Mouse (Mus musculus) stomach, embryonic 16.5 days (tissue): ENCODE data around the gene Dock8. TPM values are rescaled to one million over a fixed set of nuclear protein-coding genes. Genes with fewer than 3 reads are reported as not detected.

ENCODE experiments used
- ATAC-seq: fragments of 200-750 bp; cut with Nextera tagmentation; 2 replicates; pipeline ENCODE4 v1.8.0; 2017; ENCODE audit warnings: moderate number of reproducible peaks, moderate TSS enrichment; ENCODE audit not compliant: insufficient read depth, low FRiP score
- H3K27ac ChIP-seq: fragments of 300-500 bp; sonication (generic); 2 replicates; pipeline ENCODE4 v1.5.1; 2014; ENCODE audit warnings: low read length
- H3K27me3 ChIP-seq: fragments of 300-500 bp; sonication (generic); 2 replicates; pipeline ENCODE4 v1.6.1; 2014; ENCODE audit warnings: low read length, control low read depth, mixed read lengths; ENCODE audit not compliant: control insufficient read depth, insufficient read depth
- H3K36me3 ChIP-seq: fragments of 300-500 bp; sonication (generic); 2 replicates; pipeline ENCODE4 v1.6.1; 2014; ENCODE audit warnings: low read length; ENCODE audit not compliant: control insufficient read depth, insufficient read depth
- H3K4me1 ChIP-seq: fragments of 300-500 bp; sonication (generic); 2 replicates; pipeline ENCODE4 v1.6.1; 2014; ENCODE audit warnings: low read length, control low read depth, mixed read lengths; ENCODE audit not compliant: control insufficient read depth, insufficient read depth
- H3K4me2 ChIP-seq: fragments of 300-500 bp; sonication (generic); 2 replicates; pipeline ENCODE4 v1.6.1; 2014; ENCODE audit warnings: low read depth, low read length, mixed read lengths
- H3K4me3 ChIP-seq: fragments of 300-500 bp; sonication (generic); replicated peaks from 2 replicates; pipeline ENCODE4 v1.5.1; 2014; ENCODE audit warnings: mild to moderate bottlenecking, low read length
- H3K9ac ChIP-seq: fragments of 300-500 bp; sonication (generic); 2 replicates; pipeline ENCODE4 v1.6.1; 2014; ENCODE audit warnings: low read length
- H3K9me3 ChIP-seq: fragments of 300-500 bp; sonication (generic); replicated peaks from 2 replicates; pipeline ENCODE4 v1.6.1; 2016; ENCODE audit warnings: low read length, control low read depth; ENCODE audit not compliant: control insufficient read depth
- WGBS: fragments of 180-500 bp; shearing (Covaris S2); extraction: QIAGEN DNeasy Blood & Tissue Kit; methylation state at CpG from one replicate; pipeline ENCODE4 v1.1.7; 2014; 5-methylcytosine and 5-hydroxymethylcytosine counted together
- polyA plus RNA-seq: library from polyadenylated mRNA; unstranded; fragments of >200 nt; fragmentation: Nextera tagmentation; extraction: Ambion mirVana; gene quantifications from 2 replicates; pipeline ENCODE4 v1.2.1, GENCODE M21; 2015

Gene Dock8
- 6.7 and 9.0 TPM in 2 replicates for polyA plus RNA-seq

DNA sequence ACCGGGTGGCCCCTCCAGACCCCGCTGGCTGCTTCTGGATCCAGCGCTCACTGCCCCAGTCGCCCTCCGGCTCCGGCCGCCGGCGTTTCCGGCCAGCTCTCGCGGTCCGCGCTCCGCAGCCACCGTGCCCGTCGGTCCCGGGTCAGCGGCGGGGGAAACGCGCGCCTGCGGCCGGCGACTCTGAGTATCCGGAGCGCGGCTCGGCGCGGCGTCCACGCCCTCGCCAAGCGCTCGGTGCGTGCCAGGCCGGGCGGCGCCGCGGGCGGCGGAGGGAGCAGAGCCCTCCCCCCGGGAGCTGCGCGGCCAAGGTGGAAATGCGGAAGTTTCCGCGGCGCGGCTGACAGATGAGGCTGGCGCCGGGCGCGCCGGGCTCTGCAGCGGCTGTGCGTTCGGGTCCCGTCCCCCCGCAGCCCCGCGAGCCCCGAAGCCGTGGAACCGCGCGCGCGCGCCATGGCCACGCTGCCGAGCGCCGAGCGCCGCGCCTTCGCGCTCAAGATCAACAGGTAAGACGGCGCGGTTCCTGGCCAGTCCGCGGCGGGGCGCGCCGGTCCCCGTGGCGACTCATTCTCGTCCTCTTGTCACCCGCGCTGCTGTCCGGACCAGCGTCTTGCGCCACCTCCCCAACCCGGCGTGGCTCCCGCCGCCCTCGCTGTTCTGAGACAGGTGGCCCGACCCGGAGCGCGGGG, at the start of gene Dock8:
TSS of gene Dock8 (plus strand) at position 334 of the 686 bp plus-strand sequence.
- Histone ChIP-seq H3K4me2 (peak within 1 kb of the TSS; percentile 70), H3K36me3 (no peaks in the 10 kb centered on the region), H3K4me1 (peaks cover 7% of the 10 kb centered on the region; the same call in 1 of the 2 replicates), H3K9ac (peak within 1 kb of the TSS; percentile 76), H3K27ac (peak within 1 kb of the TSS; percentile 63), H3K27me3 (no peaks in the 10 kb centered on the region; the same call in 1 of the 2 replicates), H3K9me3 (no peaks in the 10 kb centered on the region), H3K4me3 (peak within 1 kb of the TSS; percentile 63)
- under 1% methylated on average over 106 of the region's 109 CpGs for WGBS
- peak; percentile 90 for ATAC-seq

DNA sequence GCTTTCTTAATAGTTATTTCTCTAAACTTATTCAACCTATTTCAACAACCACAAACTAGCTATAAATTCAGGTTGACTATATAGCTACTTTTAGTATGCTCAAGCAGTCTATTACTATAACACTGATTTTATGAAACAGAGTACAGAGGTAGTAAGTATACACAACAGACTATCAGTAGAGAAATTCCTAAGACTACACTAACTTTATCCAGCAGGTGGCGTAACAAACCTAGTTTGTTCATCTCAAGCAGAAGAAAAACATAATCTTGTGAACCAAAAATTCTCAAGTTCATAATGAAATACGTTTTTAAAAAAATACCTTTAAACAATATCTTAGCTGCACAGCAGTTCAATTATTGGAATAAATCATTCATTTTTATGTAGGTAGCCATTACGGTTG, 40.8 kb upstream of the Dock8 start:
- no peak for ATAC-seq
- Histone ChIP-seq H3K27me3 (no peaks in the 10 kb centered on the region), H3K9me3 (no peaks in the 10 kb centered on the region), H3K4me1 (peaks cover 11% of the 10 kb centered on the region), H3K4me2 (no peak overlapping the region), H3K4me3 (no peak overlapping the region), H3K27ac (no peak overlapping the region), H3K9ac (no peak overlapping the region), H3K36me3 (peaks cover 6% of the 10 kb centered on the region; the same call in 1 of the 2 replicates)
- 37% methylated on average over 3 of the region's 3 CpGs for WGBS

DNA sequence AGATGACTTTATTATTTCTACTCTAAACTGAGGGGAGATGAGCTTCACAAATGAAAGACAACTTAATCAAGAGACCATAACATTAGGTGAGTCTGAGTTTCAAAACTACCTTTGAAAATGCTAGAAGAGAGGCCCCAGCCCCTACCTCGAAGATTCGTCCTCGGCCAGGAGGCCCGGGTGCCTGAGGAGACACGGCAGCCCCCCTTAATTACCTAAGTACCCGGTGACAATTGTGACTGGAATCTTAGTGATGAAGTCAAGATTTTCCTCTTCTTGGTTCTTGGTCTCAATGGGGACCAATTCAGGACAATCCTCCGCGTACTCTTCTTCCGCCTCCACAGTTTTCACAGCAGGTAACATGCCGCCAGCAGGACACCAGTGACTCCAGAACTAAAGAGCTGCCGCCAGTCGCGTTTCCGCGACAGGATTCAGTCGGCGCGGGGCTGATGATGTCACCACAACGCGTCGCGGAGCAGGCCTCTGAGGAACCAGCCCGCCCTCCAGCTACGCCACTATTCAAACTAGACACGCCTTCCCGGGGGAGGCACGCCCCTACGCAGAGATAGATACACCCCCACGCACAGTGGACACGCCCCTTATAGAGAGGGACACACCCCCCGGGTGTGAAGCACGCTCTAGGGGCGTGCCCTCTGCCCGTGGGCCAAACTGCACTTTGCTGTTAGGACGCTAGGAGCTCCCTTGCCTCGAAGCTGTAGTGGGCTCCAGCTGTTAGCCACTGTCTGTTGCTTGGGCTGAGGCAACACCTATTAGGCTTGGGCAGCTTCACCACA, 38.0 kb upstream of the Dock8 start, which contains the start of gene Cbwd1:
TSS of gene Cbwd1 (minus strand) at position 439 of the 791 bp plus-strand sequence.
- peak within 1 kb of the TSS; percentile 21; the same call in 1 of the 2 replicates for H3K27ac ChIP-seq
- WGBS, result under 1% methylated on average over 36 of the region's 36 CpGs
- peaks cover 11% of the 10 kb centered on the region for H3K4me1 ChIP-seq
- no peaks in the 10 kb centered on the region for H3K9me3 ChIP-seq
- H3K4me2 ChIP-seq, result peak within 1 kb of the TSS; percentile 73
- H3K4me3 ChIP-seq, result peak within 1 kb of the TSS; percentile 81
- peak within 1 kb of the TSS; percentile 80 for H3K9ac ChIP-seq
- H3K36me3 ChIP-seq, result peaks cover 2% of the 10 kb centered on the region; the same call in 1 of the 2 replicates
- peak; percentile 100 for ATAC-seq
- H3K27me3 ChIP-seq, result no peaks in the 10 kb centered on the region

DNA sequence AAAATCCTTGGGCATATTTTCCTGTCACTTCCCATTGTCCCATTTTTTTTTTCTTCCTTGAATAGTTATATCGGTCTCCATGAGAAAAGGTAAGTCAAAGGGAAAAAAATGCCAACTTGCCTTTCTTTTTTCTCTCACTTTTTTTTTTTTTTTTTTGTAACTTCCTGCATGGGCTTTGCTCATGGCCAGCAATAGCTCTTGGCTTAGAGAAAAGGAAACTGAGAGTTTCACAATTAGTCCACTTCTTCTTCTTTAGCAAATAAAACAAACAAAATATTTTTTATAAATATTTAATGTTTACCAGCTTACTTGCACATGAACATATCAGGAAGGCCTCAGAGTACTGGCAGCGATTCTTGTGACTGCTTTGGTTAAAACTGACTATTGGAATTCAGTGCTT, 33.1 kb upstream of the Dock8 start:
- WGBS, result 78% methylated on average over 2 of the region's 2 CpGs

DNA sequence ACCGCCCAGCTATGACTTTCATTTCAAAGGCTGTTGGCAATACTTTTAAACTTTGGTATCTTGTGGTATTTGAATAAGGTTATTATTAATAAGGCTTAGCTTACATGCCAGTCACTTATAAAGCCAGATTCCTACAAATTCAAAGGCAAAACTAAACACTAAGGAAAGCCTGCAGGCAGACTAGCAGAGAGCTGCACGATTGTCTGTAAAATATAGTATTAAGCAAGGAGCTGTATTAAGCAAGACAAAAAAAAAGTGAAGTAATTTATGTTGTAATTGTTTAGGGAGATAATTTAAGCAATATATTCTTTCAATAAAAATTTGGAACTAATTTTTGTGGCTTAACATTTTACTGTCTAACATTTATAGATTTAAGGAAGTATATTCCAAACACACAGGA, 32.4 kb upstream of the Dock8 start:
- Histone ChIP-seq H3K4me3 (no peak overlapping the region), H3K36me3 (no peaks in the 10 kb centered on the region), H3K4me1 (no peaks in the 10 kb centered on the region), H3K4me2 (no peak overlapping the region), H3K9ac (no peak overlapping the region), H3K27me3 (no peaks in the 10 kb centered on the region), H3K27ac (no peak overlapping the region), H3K9me3 (no peaks in the 10 kb centered on the region)
- WGBS, result 63% methylated on average over 2 of the region's 2 CpGs
- ATAC-seq, result no peak

More for the DNA sequence above, 33.1 kb upstream of the Dock8 start:
- H3K27ac ChIP-seq, result no peak overlapping the region
- H3K9ac ChIP-seq, result no peak overlapping the region
- H3K4me3 ChIP-seq, result no peak overlapping the region
- no peaks in the 10 kb centered on the region for H3K36me3 ChIP-seq
- no peaks in the 10 kb centered on the region for H3K9me3 ChIP-seq
- H3K27me3 ChIP-seq, result no peaks in the 10 kb centered on the region
- H3K4me1 ChIP-seq, result no peaks in the 10 kb centered on the region
- ATAC-seq, result no peak
- H3K4me2 ChIP-seq, result no peak overlapping the region

DNA sequence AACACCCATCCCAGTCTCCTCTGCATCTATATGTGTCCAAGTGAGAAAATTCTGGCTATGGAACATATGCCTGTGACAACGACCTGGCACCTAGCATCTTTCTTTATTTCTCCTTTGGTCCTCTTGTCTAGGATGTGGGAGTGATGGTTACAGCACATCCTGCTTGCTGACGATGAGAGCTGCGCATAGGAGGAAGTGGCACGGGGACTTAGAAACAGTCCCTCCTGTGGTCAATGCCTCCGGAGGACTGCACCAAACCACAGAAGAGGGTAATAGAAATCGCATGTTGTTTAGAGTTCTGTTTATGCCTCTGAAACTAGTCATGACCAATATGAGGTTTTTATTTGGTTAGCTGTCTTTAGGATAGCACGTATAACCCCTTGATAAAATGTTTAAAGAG, 28.0 kb upstream of the Dock8 start:
- 78% methylated on average over 7 of the region's 7 CpGs for WGBS
- no peaks in the 10 kb centered on the region for H3K36me3 ChIP-seq
- ATAC-seq, result no peak

DNA sequence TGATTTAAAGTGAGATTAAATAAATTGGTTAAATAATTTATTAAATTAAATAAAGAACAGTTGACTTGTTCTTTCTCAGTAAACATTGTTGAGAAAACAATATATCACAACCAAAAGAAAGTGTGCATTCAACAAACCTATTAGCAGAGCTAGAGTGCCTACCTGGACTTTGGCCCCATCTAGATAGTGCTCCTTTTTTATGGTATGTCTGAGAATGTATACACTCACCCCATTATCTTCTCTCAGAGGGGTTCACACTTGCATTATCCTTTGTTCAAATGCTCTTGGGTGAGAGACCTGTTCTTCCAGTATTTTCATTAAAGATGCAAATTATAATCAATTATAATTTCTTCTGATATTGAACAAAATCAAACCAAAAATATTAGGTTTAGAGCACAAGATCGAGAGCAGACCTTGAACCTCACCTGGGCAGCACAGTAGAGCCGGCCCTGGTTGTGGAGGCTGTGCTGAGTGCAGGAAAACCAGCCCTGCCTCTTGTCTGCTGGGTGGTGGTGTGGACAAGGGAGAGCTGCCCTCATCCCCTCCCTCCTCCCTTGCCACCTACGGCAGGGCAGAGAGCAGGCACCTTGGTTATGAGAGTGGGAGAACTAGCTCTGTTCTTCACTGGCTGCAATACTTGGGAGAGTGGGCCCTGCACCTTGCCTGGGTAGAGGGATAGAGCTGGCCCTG, 26.5 kb upstream of the Dock8 start:
- WGBS, result 75% methylated on average over 3 of the region's 3 CpGs

More for the DNA sequence above, 28.0 kb upstream of the Dock8 start:
- Histone ChIP-seq H3K4me1 (no peaks in the 10 kb centered on the region), H3K27ac (no peak overlapping the region), H3K4me2 (no peak overlapping the region), H3K27me3 (no peaks in the 10 kb centered on the region), H3K9ac (no peak overlapping the region), H3K4me3 (no peak overlapping the region), H3K9me3 (no peaks in the 10 kb centered on the region)

DNA sequence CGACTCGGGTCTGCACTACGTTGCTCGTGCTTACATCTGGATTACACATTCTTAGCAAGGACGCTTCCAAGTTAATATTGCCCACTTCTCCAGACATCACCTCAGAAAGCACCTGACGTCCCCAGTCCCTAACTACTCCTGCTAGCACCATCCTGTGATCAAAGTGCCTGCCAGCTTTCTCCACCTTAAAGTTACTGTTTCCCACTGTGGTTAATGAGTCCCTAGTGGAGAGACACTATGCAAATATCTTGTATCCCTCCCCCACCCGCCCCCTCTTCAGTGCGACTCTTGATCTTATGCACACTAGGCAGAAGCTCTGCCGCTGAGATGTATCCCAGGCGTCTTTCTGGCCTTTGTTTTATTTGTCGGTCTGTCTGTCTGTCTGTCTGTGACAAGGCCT, 21.3 kb upstream of the Dock8 start:
- Histone ChIP-seq H3K27ac (no peak overlapping the region), H3K9me3 (no peaks in the 10 kb centered on the region), H3K36me3 (no peaks in the 10 kb centered on the region), H3K4me1 (0 out of 2 replicates have a peak, but pooled peaks cover 4% of the 10 kb centered on the region), H3K9ac (no peak overlapping the region), H3K27me3 (no peaks in the 10 kb centered on the region), H3K4me2 (no peak overlapping the region), H3K4me3 (no peak overlapping the region)
- ATAC-seq, result no peak
- WGBS, result 57% methylated on average over 11 of the region's 11 CpGs

More for the DNA sequence above, 26.5 kb upstream of the Dock8 start:
- ATAC-seq, result no peak; the same call in 1 of the 2 replicates
- Histone ChIP-seq H3K4me1 (no peaks in the 10 kb centered on the region), H3K27ac (no peak overlapping the region; the same call in 1 of the 2 replicates), H3K27me3 (no peaks in the 10 kb centered on the region), H3K36me3 (no peaks in the 10 kb centered on the region), H3K4me3 (no peak overlapping the region), H3K4me2 (no peak overlapping the region), H3K9ac (no peak overlapping the region), H3K9me3 (no peaks in the 10 kb centered on the region)
